Mouse (Mus musculus): ENCODE data around the gene Coa6.

DNA sequence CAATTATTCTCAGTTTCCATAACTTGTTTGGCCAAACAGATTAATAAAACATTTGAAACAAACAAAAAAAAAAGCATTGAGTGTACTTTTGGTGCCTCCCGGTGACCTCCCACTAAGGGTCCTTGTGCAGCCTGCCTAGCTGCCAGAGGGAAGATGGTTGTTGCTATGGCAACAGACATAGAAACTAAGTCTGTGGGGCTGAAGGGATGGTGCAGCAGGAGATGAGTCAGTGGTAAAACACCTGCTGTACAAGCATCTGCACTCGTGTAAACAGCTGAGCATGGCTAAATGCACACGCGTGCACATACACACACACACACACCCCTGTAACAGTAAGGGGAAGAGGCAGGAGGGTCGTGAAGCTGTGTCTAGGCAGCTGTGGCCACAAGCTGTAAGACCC is 26.4 kb upstream of the Coa6 start:
- TF ChIP-seq CTCF (IDR thresholded peaks at IDR 0.05; ENCODE audit: borderline replicate concordance, control insufficient read depth, extremely low read depth, insufficient read depth, low read length, poor library complexity) (no peak), POLR2A (IDR thresholded peaks at IDR 0.05; ENCODE audit: control insufficient read depth, extremely low read depth, insufficient read depth, low read length, poor library complexity) (no peak)
